Comparison of ENCODE assay signal across 10 mouse cellular contexts in genomic region chr3:127294079-127294478, GRCm38 (mm10).
A peak's percentile ranks its signal among the peaks of the same experiment; 100 is the strongest.
DNase-seq lines count a peak whose midpoint lies in the region; ATAC-seq and TF ChIP-seq lines count a peak whose summit lies in the region.
"Had no signal": no experiment of that assay in that cellular context is flagged by ENCODE, and none has a peak within 500 bp of the region (broad histone marks: within the 10 kb centered on the region; RNA-seq: fewer than 3 reads in every experiment).

No protein-coding gene starts in this region.

- no peaks in the 10 kb centered on the region for H3K27me3 ChIP-seq in embryonic facial prominence, embryonic 11.5 days (ENCODE audit: control insufficient read depth, insufficient read depth, low read length)
- no peaks in the 10 kb centered on the region for H3K27me3 ChIP-seq in hindbrain, embryonic 14.5 days (ENCODE audit: control insufficient read depth, insufficient read depth, low read length)
- no peaks in the 10 kb centered on the region for H3K27me3 ChIP-seq in neural tube, embryonic 12.5 days (replicated peaks)
- no peaks in the 10 kb centered on the region for H3K27me3 ChIP-seq in intestine, postnatal 0 days (replicated peaks; ENCODE audit: control insufficient read depth, insufficient read depth, low read length)

- H3K27ac ChIP-seq in embryonic facial prominence, embryonic 11.5 days (replicated peaks; ENCODE audit: low read depth, low read length), result no peak overlapping the region; the same call in 1 of the 2 replicates
- H3K27ac ChIP-seq in hindbrain, embryonic 14.5 days, result peak overlapping the region; percentile 70
- peak overlapping the region; percentile 57; the same call in 1 of the 2 replicates for H3K27ac ChIP-seq in neural tube, embryonic 12.5 days
- no peak overlapping the region for H3K27ac ChIP-seq in intestine, postnatal 0 days (ENCODE audit: low read depth, low read length)
- H3K27ac ChIP-seq: heart, embryonic 10.5 days had no signal

- H3K9ac ChIP-seq in embryonic facial prominence, embryonic 11.5 days (replicated peaks; ENCODE audit: low read length), result no peak overlapping the region
- peak overlapping the region; percentile 28 for H3K9ac ChIP-seq in hindbrain, embryonic 14.5 days
- no peak overlapping the region for H3K9ac ChIP-seq in neural tube, embryonic 12.5 days
- H3K9ac ChIP-seq in intestine, postnatal 0 days (ENCODE audit: low read depth, low read length), result no peak overlapping the region

- DNase-seq in cerebellum, adult 11-12 months, result peak; percentile 15
- no peak for DNase-seq in cerebellum, postnatal 4 days (ENCODE audit: low spot score in 2 of 2)
- no peak for DNase-seq in embryonic facial prominence, embryonic 11.5 days (ENCODE audit: low spot score)
- peak; percentile 53 for DNase-seq in hindbrain, embryonic 14.5 days (ENCODE audit: low spot score)
- no peak for DNase-seq in lung, postnatal 4 days
- no peak for DNase-seq in adrenal gland, adult (ENCODE audit: inconsistent age in 2 of 2, low spot score in 1 of 2)
- DNase-seq: kidney, adult 2 months had no signal

- H3K4me3 ChIP-seq in embryonic facial prominence, embryonic 11.5 days (ENCODE audit: low read depth, low read length), result no peak overlapping the region
- no peak overlapping the region for H3K4me3 ChIP-seq in hindbrain, embryonic 14.5 days (replicated peaks; ENCODE audit: low read length)
- H3K4me3 ChIP-seq in neural tube, embryonic 12.5 days, result no peak overlapping the region
- no peak overlapping the region for H3K4me3 ChIP-seq in intestine, postnatal 0 days (ENCODE audit: low read depth, low read length)
- H3K4me3 ChIP-seq: heart, embryonic 10.5 days had no signal

- no peaks in the 10 kb centered on the region for H3K4me1 ChIP-seq in embryonic facial prominence, embryonic 11.5 days (ENCODE audit: control insufficient read depth, insufficient read depth, low read length)
- H3K4me1 ChIP-seq in hindbrain, embryonic 14.5 days (replicated peaks; ENCODE audit: control insufficient read depth, insufficient read depth, low read length), result peaks cover 36% of the 10 kb centered on the region
- peaks cover 28% of the 10 kb centered on the region for H3K4me1 ChIP-seq in neural tube, embryonic 12.5 days
- H3K4me1 ChIP-seq in intestine, postnatal 0 days (replicated peaks; ENCODE audit: control insufficient read depth, insufficient read depth, low read length), result no peaks in the 10 kb centered on the region

- no peak for TF ChIP-seq CTCF in intestine, postnatal 0 days (IDR thresholded peaks at IDR 0.05; ENCODE audit: low read depth)

- 62% methylated on average over 14 of the region's 14 CpGs for WGBS in embryonic facial prominence, embryonic 11.5 days
- 18% methylated on average over 14 of the region's 14 CpGs for WGBS in hindbrain, embryonic 14.5 days
- WGBS in neural tube, embryonic 12.5 days, result 22% methylated on average over 14 of the region's 14 CpGs
- 91% methylated on average over 14 of the region's 14 CpGs for WGBS in intestine, postnatal 0 days

- peak; percentile 80 for ATAC-seq in embryonic facial prominence, embryonic 11.5 days (replicated peaks; ENCODE audit: insufficient number of reproducible peaks, low FRiP score, low TSS enrichment, low read depth)
- peak; percentile 72 for ATAC-seq in hindbrain, embryonic 14.5 days (ENCODE audit: low FRiP score)
- ATAC-seq in neural tube, embryonic 12.5 days (ENCODE audit: low FRiP score, low read depth), result peak; percentile 81
- ATAC-seq in intestine, postnatal 0 days, result no peak

- H3K36me3 ChIP-seq in embryonic facial prominence, embryonic 11.5 days (replicated peaks; ENCODE audit: control insufficient read depth, insufficient read depth, low read depth, low read length), result no peaks in the 10 kb centered on the region
- no peaks in the 10 kb centered on the region for H3K36me3 ChIP-seq in hindbrain, embryonic 14.5 days (replicated peaks; ENCODE audit: control insufficient read depth, insufficient read depth)
- no peaks in the 10 kb centered on the region for H3K36me3 ChIP-seq in neural tube, embryonic 12.5 days
- H3K36me3 ChIP-seq in intestine, postnatal 0 days (ENCODE audit: control insufficient read depth, insufficient read depth), result no peaks in the 10 kb centered on the region
- H3K36me3 ChIP-seq: heart, embryonic 10.5 days had no signal

- no peak overlapping the region for H3K4me2 ChIP-seq in embryonic facial prominence, embryonic 11.5 days (ENCODE audit: low read depth, low read length)
- H3K4me2 ChIP-seq in hindbrain, embryonic 14.5 days (replicated peaks), result peak overlapping the region; percentile 25
- H3K4me2 ChIP-seq in neural tube, embryonic 12.5 days (replicated peaks), result 0 out of 2 replicates have a peak overlapping the region, but pooled peaks have one; percentile 27
- no peak overlapping the region for H3K4me2 ChIP-seq in intestine, postnatal 0 days (replicated peaks; ENCODE audit: low read depth)

- no peaks in the 10 kb centered on the region for H3K9me3 ChIP-seq in embryonic facial prominence, embryonic 11.5 days (replicated peaks; ENCODE audit: control insufficient read depth, low read length)
- H3K9me3 ChIP-seq in hindbrain, embryonic 14.5 days (ENCODE audit: control insufficient read depth, low read length), result no peaks in the 10 kb centered on the region
- no peaks in the 10 kb centered on the region for H3K9me3 ChIP-seq in neural tube, embryonic 12.5 days
- H3K9me3 ChIP-seq in intestine, postnatal 0 days (ENCODE audit: control insufficient read depth), result no peaks in the 10 kb centered on the region
- H3K9me3 ChIP-seq: heart, embryonic 10.5 days had no signal

Comparison
In these comparisons a context has a peak if more than half of its experiments do, and no peak if none do; other contexts are left out.
1. DNase-seq: peak in cerebellum, adult 11-12 months (single experiment) and hindbrain, embryonic 14.5 days (single experiment); none in cerebellum, postnatal 4 days (0 of 2), embryonic facial prominence, embryonic 11.5 days (single experiment), lung, postnatal 4 days (0 of 2) and adrenal gland, adult (0 of 2).
2. H3K27ac ChIP-seq: peak in hindbrain, embryonic 14.5 days (single experiment) and neural tube, embryonic 12.5 days (single experiment); none in embryonic facial prominence, embryonic 11.5 days (single experiment) and intestine, postnatal 0 days (single experiment).
3. H3K4me2 ChIP-seq: peak in hindbrain, embryonic 14.5 days (single experiment) and neural tube, embryonic 12.5 days (single experiment); none in embryonic facial prominence, embryonic 11.5 days (single experiment) and intestine, postnatal 0 days (single experiment).